Mouse (Mus musculus) embryonic facial prominence, embryonic 13.5 days (tissue): ENCODE results near the gene Eya4. TPM values are rescaled to one million over a fixed set of nuclear protein-coding genes. Genes with fewer than 3 reads are reported as not detected.

Experiments used
- ATAC-seq: fragments of 200-750 bp; cut with Nextera tagmentation; 2 replicates; pipeline ENCODE4 v1.8.0; 2017; ENCODE audit warnings: low read depth; ENCODE audit not compliant: insufficient number of reproducible peaks, insufficient read depth, low FRiP score, low TSS enrichment
- H3K27ac ChIP-seq: fragments of 300-500 bp; sonication (generic); 2 replicates; pipeline ENCODE4 v1.5.1; 2015; ENCODE audit warnings: moderate library complexity, mild to moderate bottlenecking, inconsistent platforms
- H3K27me3 ChIP-seq: fragments of 300-500 bp; sonication (generic); 2 replicates; pipeline ENCODE4 v1.6.1; 2015; ENCODE audit warnings: mild to moderate bottlenecking, inconsistent platforms
- H3K36me3 ChIP-seq: fragments of 300-500 bp; sonication (generic); 2 replicates; pipeline ENCODE4 v1.6.1; 2015; ENCODE audit warnings: mild to moderate bottlenecking, inconsistent platforms
- H3K4me1 ChIP-seq: fragments of 300-500 bp; sonication (generic); 2 replicates; pipeline ENCODE4 v1.6.1; 2015; ENCODE audit warnings: inconsistent platforms
- H3K4me2 ChIP-seq: fragments of 300-500 bp; sonication (generic); 2 replicates; pipeline ENCODE4 v1.6.1; 2015; ENCODE audit warnings: moderate library complexity, mild to moderate bottlenecking, inconsistent platforms
- H3K4me3 ChIP-seq: fragments of 300-500 bp; sonication (generic); 2 replicates; pipeline ENCODE4 v1.5.1; 2015; ENCODE audit warnings: mild to moderate bottlenecking, inconsistent platforms
- H3K9ac ChIP-seq: fragments of 300-500 bp; sonication (generic); 2 replicates; pipeline ENCODE4 v1.6.1; 2015; ENCODE audit warnings: mild to moderate bottlenecking, inconsistent platforms
- H3K9me3 ChIP-seq: fragments of 300-500 bp; sonication (generic); 2 replicates; pipeline ENCODE4 v1.6.1; 2016; ENCODE audit warnings: inconsistent platforms
- WGBS: fragments of 180-500 bp; shearing (Covaris S2); methylation state at CpG from one replicate; pipeline ENCODE4 v1.1.7; 2015; ENCODE audit warnings: mixed read lengths; 5-methylcytosine and 5-hydroxymethylcytosine counted together
- polyA plus RNA-seq: library from polyadenylated mRNA; unstranded; fragments of >200 nt; fragmentation: Nextera tagmentation; extraction: Ambion mirVana; gene quantifications from 2 replicates; pipeline ENCODE4 v1.2.1, GENCODE M21; 2015

Eya4 gene
- polyA plus RNA-seq, 1 experiment from 2014 or later, result 13.1 TPM

DNA sequence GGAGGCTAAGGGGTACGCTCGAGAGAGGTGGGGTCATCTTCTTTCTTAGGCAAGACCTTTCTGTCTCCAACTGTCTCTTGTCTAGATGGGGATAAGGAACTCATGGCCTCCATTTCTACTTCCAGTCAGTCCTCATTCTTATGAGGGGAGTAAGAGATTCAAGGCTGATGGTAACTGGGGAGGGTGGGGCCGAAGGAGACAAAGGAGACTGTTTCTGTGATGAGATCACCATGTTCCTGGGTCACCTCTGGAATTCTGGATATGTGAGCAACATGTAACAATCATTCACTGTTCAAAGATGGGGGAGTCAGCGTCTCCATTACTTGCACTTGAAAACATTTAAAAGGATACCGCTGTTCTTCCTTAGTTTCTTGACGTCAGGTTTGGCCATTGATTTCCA lies 165.2 kb downstream of the Eya4 start:
- no peaks in the 10 kb centered on the region for H3K27me3 ChIP-seq
- H3K9ac ChIP-seq, result no peak overlapping the region
- H3K36me3 ChIP-seq, result no peaks in the 10 kb centered on the region
- WGBS, result 86% methylated on average over 6 of the region's 6 CpGs
- no peak overlapping the region for H3K27ac ChIP-seq
- no peak overlapping the region for H3K4me3 ChIP-seq
- no peaks in the 10 kb centered on the region for H3K9me3 ChIP-seq
- ATAC-seq, result no peak
- H3K4me2 ChIP-seq, result no peak overlapping the region
- H3K4me1 ChIP-seq, result peaks cover 10% of the 10 kb centered on the region; the same call in 1 of the 2 replicates

DNA sequence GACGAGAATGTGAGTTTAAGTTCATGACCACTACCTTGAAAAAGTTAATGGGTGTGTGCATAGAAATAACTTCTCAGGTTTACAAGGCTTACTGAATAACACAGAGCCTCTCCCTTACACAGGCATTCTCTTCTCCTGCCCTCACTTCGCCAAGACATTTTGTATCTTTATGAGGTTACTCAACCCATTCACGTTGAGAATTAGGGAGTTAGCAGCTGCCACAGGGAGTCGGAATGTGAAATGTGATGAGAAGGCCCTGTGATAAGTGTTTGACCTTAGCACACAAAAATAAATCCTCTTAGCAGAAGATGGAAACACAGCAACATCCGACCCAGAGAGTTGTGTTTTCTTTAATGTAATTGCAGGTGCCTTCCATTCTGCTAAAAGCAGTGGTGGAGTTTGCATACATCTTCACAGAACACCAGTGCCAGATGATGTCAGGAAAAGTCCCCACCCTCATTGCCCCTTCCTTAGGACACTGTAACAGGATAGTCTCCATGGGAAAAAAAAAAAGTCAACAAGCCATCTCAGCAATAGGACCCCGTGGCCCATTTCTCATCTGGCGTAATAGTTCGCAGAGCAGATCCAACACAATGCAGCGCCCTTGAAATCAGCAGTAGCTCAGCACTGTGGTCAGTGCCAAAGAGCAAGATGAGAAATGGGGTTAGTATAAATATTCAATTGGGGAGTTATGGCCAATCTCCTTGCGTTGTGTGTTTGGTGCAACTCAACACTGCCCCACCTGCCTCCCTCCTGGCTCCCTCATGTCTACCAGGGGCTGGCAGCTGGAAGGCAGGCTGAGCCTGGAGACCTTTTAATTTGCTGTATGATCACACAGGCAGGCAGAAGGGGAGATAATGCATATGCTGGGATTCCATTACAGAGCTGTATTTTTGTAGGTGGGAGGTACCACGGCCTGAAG lies 168.8 kb downstream of the Eya4 start:
- H3K4me1 ChIP-seq, result peaks cover 29% of the 10 kb centered on the region
- no peaks in the 10 kb centered on the region for H3K9me3 ChIP-seq
- no peaks in the 10 kb centered on the region for H3K27me3 ChIP-seq
- H3K4me2 ChIP-seq, result no peak overlapping the region
- H3K9ac ChIP-seq, result no peak overlapping the region
- H3K27ac ChIP-seq, result no peak overlapping the region
- ATAC-seq, result no peak
- H3K36me3 ChIP-seq, result no peaks in the 10 kb centered on the region
- 81% methylated on average over 11 of the region's 11 CpGs for WGBS
- H3K4me3 ChIP-seq, result no peak overlapping the region

GRCm38 (mm10) chr10:23179285-23179684 lies 171.3 kb downstream of the Eya4 start:
- WGBS, result 31% methylated on average over 6 of the region's 6 CpGs
- ATAC-seq, result no peak

GRCm38 (mm10) chr10:23177347-23178046 lies 173.1 kb downstream of the Eya4 start:
- H3K9ac ChIP-seq, result no peak overlapping the region
- no peaks in the 10 kb centered on the region for H3K27me3 ChIP-seq
- peak overlapping the region; percentile 7; the same call in 1 of the 2 replicates for H3K4me2 ChIP-seq
- H3K4me1 ChIP-seq, result peaks cover 37% of the 10 kb centered on the region
- no peaks in the 10 kb centered on the region for H3K36me3 ChIP-seq
- H3K9me3 ChIP-seq, result no peaks in the 10 kb centered on the region
- no peak for ATAC-seq
- no peak overlapping the region for H3K4me3 ChIP-seq
- peak overlapping the region; percentile 35 for H3K27ac ChIP-seq
- 65% methylated on average over 5 of the region's 5 CpGs for WGBS

More at GRCm38 (mm10) chr10:23179285-23179684, 171.3 kb downstream of the Eya4 start:
- H3K27ac ChIP-seq, result 0 out of 2 replicates have a peak overlapping the region, but pooled peaks have one; percentile 55
- no peaks in the 10 kb centered on the region for H3K9me3 ChIP-seq
- no peak overlapping the region for H3K4me2 ChIP-seq
- H3K27me3 ChIP-seq, result no peaks in the 10 kb centered on the region
- no peak overlapping the region for H3K9ac ChIP-seq
- H3K36me3 ChIP-seq, result no peaks in the 10 kb centered on the region
- no peak overlapping the region for H3K4me3 ChIP-seq
- H3K4me1 ChIP-seq, result peaks cover 37% of the 10 kb centered on the region

GRCm38 (mm10) chr10:23176666-23177346 lies 173.8 kb downstream of the Eya4 start:
- H3K4me2 ChIP-seq, result peak overlapping the region; percentile 7; the same call in 1 of the 2 replicates
- H3K4me3 ChIP-seq, result no peak overlapping the region
- peaks cover 35% of the 10 kb centered on the region for H3K4me1 ChIP-seq
- no peak overlapping the region for H3K9ac ChIP-seq
- H3K27me3 ChIP-seq, result no peaks in the 10 kb centered on the region
- 50% methylated on average over 8 of the region's 8 CpGs for WGBS
- H3K9me3 ChIP-seq, result no peaks in the 10 kb centered on the region
- H3K36me3 ChIP-seq, result no peaks in the 10 kb centered on the region
- H3K27ac ChIP-seq, result peak overlapping the region; percentile 41
- no peak for ATAC-seq

DNA sequence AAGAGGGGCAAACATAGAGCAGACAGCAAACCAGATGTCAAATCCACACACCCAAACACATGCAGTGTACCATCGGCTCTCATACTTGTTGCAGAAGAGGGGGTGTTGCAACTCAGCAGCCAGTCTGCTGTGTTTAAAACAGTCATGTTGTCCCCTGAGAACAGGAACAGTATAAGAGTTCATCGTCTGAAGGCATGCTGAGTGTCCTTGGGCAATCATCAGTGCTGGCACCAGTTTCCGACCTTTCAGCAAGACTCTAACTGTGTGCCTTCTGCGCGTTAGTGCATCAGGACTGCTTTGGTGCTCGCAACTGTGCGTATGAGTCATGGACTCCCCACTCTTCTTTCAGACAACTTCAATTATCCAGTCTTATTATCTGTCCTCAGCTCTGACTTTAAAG lies 179.0 kb downstream of the Eya4 start:
- no peak for ATAC-seq
- no peaks in the 10 kb centered on the region for H3K9me3 ChIP-seq
- H3K36me3 ChIP-seq, result no peaks in the 10 kb centered on the region
- H3K27ac ChIP-seq, result no peak overlapping the region
- H3K9ac ChIP-seq, result no peak overlapping the region
- peaks cover 7% of the 10 kb centered on the region; the same call in 1 of the 2 replicates for H3K4me1 ChIP-seq
- H3K4me2 ChIP-seq, result no peak overlapping the region
- no peaks in the 10 kb centered on the region for H3K27me3 ChIP-seq
- WGBS, result 75% methylated on average over 7 of the region's 7 CpGs
- no peak overlapping the region for H3K4me3 ChIP-seq

GRCm38 (mm10) chr10:23165089-23165642 lies 185.4 kb downstream of the Eya4 start:
- Histone ChIP-seq H3K4me3 (no peak overlapping the region), H3K4me2 (no peak overlapping the region), H3K27me3 (no peaks in the 10 kb centered on the region), H3K9ac (no peak overlapping the region), H3K4me1 (peaks cover 26% of the 10 kb centered on the region), H3K9me3 (no peaks in the 10 kb centered on the region), H3K36me3 (no peaks in the 10 kb centered on the region), H3K27ac (no peak overlapping the region)
- ATAC-seq, result no peak
- 73% methylated on average over 7 of the region's 7 CpGs for WGBS

DNA sequence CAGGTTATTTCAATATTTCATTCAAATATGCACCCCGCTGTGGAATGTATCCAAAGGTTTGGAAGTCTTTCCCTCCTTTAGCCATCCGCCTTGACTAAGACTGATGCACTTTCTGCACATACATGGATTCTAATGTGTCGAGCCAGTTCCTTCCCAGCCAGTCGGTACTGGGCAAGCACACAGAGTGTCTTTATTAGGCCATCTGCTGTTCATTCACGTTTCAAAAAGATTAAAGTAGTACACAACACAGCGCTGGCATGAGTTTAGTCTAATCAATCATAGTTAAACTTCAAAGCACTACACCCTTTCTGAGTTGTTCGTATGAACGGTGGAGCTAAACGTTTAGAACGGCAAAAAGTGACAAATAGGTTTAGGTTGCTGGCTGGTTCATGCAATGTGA lies 190.7 kb downstream of the Eya4 start:
- H3K4me1 ChIP-seq, result peaks cover 41% of the 10 kb centered on the region
- 26% methylated on average over 10 of the region's 10 CpGs for WGBS
- no peak overlapping the region for H3K9ac ChIP-seq
- H3K27ac ChIP-seq, result no peak overlapping the region
- H3K4me2 ChIP-seq, result no peak overlapping the region
- H3K27me3 ChIP-seq, result no peaks in the 10 kb centered on the region
- H3K36me3 ChIP-seq, result 0 out of 2 replicates have a peak, but pooled peaks cover 4% of the 10 kb centered on the region
- no peak for ATAC-seq
- no peak overlapping the region for H3K4me3 ChIP-seq
- no peaks in the 10 kb centered on the region for H3K9me3 ChIP-seq

GRCm38 (mm10) chr10:23159138-23159537 lies 191.4 kb downstream of the Eya4 start:
- Histone ChIP-seq H3K9me3 (no peaks in the 10 kb centered on the region), H3K27me3 (no peaks in the 10 kb centered on the region), H3K4me3 (no peak overlapping the region), H3K36me3 (0 out of 2 replicates have a peak, but pooled peaks cover 4% of the 10 kb centered on the region), H3K4me2 (peak overlapping the region; percentile 18; the same call in 1 of the 2 replicates), H3K27ac (no peak overlapping the region), H3K9ac (no peak overlapping the region), H3K4me1 (peaks cover 38% of the 10 kb centered on the region)
- no peak for ATAC-seq
- WGBS, result 36% methylated on average over 11 of the region's 11 CpGs

DNA sequence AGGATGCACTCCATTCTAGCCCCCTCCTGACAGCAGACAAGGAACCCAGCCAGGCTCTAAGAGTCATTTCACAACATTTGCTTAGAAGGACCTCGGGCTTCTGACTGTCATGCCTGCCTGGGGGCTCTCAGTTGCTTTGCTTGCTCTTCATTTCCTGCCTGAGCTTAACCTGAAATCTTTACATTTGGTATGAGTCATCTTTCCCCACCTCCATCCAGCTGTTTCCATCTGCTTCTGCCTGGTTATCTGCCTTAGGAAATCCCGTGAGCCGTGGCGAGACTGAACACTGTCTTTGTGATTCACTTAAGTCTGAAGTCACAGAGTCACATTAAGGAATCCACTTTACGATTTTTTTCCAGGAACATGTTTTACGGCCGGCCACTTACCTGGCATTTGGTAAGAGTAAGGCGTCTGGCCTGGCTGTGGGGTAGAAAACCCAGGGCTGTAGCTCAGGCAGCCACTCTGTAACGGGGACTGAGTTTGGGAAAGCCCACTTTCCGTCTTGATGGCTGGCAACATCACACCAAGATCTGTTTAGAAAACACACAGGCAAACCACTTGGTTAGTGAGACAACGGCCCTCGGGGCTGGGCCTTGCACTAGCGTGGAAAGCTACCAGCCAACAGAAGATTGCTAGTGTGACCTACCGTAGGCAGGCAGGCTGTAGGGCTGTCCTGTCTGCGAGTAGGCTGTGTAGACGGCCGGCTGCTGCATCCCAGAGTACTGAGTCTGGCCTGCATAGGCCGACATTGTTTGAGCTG lies 193.5 kb downstream of the Eya4 start:
- WGBS, result 62% methylated on average over 18 of the region's 18 CpGs
- Histone ChIP-seq H3K4me3 (no peak overlapping the region), H3K27ac (0 out of 2 replicates have a peak overlapping the region, but pooled peaks have one; percentile 1), H3K36me3 (peaks cover 5% of the 10 kb centered on the region; the same call in 1 of the 2 replicates), H3K4me1 (peaks cover 25% of the 10 kb centered on the region), H3K9ac (no peak overlapping the region), H3K9me3 (no peaks in the 10 kb centered on the region), H3K4me2 (no peak overlapping the region), H3K27me3 (no peaks in the 10 kb centered on the region)
- ATAC-seq, result no peak
